Mouse (Mus musculus) yolk sac, embryonic 10.5 days (tissue): ENCODE measurements around the gene Atg3.
A peak's percentile ranks its signal among the peaks of the same experiment; 100 is the strongest.

Source experiments
- DNase-seq: peaks from one replicate; pipeline ENCODE4 v3.0.0-alpha.2; 2017; ENCODE audit warnings: low spot score

The Atg3 gene

DNA sequence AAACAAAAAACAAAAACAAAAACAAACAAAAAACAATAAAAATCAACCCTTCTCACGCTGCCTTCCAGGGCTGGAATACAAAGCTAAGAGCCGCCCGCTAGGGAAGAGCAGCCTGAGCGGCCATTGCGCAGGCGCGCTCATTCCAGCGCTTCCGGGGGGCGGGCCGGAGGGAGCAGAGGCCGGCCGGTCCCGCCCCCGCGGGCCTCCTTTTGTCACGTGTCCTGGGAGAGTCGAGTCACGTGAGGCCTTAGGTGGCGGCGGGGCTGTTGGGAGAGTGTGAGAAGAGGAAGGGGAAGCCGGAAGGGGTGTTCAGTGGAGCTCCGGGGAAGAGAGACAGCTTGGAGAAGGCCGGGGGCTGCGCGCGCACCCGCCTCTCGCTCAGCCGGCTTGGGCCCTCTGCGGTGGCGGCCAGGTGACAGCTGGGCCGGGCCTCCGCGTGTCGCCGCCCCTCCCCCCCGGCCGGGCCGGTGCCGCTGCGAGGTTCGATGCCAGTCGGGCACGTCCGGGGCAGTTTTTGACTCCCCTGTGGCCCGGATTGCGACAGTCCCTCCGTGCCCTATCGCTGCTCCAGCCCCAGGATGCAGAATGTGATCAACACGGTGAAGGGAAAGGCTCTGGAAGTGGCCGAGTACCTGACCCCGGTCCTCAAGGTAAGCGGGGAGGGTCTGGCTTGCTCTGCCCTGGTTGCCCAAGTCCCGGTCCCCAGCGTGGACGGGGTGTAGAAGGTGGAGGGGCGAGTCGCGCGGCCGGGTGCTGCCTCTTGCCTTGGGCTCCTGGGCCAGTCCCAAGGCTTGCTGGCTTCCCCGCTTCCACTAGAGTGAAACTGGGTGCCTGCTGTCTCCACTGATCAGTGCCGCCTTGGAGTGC, at the start of gene Atg3, which contains the start of gene Slc35a5:
Atg3 (plus strand) TSS at position 264 of the 867 bp plus-strand sequence.
Slc35a5 (minus strand) TSS at position 185 of the 867 bp plus-strand sequence.
- DNase-seq = peak; percentile 98

DNA sequence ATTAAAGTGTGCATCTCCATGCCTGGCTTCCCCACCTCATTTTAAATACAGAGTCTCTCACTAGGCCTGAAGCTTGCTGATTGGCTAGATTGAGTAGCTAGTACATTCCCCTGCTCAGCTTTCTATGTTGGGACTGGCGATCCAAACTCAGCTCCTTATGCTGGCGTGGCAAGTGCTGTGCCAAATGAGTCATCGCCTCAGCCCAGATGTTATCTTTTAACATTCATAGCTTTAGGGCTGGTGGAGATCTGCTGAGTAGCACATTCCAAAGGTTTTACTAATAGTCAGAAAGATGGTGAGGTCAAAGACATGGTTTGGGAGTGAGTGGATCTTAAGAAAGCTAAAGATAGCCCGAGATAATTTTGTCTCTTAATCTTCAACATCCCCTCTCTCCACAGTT, 48.1 kb upstream of the Atg3 start:
- DNase-seq = peak; percentile 69

DNA sequence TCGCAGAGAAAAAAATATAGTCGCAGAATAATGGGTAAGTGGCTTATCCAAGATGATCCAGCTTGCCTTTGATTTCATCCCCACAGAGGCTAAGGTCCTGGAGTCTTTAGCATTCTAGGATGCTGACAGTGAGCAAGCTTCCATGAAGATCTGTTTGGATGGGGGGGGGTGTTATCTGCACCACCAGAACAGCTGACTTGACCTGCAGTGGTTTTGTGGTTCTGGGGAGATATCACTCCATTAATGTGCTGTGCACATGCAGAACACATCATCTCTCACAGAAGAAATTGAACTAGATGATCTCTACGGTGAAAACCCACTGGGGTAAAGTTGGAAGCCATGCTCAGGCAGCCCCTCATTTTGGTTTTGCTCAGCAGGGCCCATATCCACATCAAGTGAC, 41.4 kb upstream of the Atg3 start:
- no peak for DNase-seq

GRCm38 (mm10) chr16:45118760-45119159, 39.8 kb upstream of the Atg3 start:
- no peak for DNase-seq

DNA sequence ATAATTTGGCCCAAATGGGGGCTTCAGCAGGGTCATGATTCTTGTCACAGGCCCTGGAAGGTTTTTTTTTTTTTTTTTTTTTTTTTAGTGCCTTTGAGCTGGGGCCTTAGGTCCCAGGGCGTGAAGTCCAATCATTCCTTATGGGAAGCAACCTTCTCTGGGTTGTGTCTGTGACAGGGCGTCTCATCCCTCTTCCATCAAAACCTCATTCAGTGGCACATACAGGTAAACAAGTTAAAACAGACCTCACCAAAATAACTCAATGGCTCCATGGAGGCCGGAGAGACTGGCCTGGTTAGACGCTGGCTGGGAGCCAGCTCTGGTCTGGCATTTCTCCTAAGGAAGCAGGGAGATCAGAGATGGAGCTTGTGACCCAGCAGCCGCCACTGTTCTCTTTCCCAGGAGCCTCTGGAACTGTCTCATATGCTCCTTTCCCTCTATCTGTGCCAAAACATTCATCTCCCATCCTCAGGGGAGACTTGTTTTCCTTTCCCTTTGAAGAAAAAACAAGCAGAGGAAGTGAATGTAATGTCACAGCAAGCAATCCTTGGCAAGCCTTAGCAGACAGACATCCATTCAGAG, 37.6 kb upstream of the Atg3 start:
- no peak for DNase-seq

DNA sequence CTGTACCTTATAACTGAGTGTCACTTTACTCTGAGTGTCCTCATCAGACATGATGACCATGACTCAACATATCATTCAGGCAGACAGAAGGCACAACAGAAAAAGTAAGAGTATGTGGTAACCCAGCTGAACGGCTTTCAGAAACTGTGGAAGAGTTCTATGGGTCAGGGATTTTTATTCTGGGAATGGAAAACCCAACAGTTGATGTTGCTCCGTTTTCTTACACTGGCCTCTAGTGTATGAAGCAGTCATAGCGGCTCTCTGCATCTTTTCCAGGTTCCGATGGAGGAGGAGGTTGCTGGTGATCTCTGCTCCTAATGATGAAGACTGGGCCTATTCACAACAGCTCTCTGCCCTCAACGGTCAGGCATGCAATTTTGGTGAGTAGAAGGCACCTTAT, 36.0 kb upstream of the Atg3 start:
- no peak for DNase-seq

DNA sequence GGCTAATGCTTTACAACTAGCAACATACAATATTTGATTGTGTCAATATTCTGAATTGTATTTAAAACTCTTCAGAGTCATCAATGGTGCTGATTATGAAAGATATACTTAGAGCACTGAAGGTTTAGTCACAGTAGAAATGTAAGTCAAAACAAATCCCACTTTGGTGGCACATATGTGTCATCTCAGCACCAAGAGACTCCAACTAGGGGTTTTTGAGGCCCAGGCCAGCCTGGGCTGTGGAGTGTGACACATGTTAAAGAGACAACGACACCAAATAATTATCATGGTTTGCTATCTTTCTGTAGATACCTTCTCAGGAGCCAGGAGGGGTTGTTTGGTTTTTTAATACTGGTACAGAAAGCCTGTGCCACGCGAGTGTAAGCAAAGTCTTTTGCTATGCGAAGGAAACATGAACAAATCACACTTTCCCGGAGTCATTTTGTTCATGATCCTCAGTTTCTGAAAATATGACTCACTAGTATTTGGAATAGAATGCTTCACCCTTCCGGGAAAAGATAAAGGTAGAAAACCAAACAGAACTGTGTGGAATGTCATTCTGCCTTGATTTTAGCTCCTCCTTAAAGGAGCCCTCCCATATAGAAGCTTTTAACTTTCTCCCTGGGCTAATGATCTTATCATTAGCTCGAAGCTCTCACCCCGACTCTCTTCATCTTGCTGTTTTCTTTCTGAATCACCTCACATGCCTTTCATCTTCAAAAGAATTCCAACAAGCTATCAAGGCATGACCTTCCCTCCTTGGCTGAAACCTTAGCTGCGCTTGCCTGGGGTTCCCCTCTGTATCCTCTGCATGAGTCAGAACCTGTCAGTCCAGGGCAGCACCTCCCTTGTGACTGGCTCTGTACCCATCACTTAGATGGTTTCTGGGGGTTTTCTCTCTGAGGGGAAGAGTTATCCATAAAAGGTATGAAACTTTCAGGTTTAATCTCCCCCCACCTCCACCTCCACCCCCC, 34.1 kb upstream of the Atg3 start:
- no peak for DNase-seq

DNA sequence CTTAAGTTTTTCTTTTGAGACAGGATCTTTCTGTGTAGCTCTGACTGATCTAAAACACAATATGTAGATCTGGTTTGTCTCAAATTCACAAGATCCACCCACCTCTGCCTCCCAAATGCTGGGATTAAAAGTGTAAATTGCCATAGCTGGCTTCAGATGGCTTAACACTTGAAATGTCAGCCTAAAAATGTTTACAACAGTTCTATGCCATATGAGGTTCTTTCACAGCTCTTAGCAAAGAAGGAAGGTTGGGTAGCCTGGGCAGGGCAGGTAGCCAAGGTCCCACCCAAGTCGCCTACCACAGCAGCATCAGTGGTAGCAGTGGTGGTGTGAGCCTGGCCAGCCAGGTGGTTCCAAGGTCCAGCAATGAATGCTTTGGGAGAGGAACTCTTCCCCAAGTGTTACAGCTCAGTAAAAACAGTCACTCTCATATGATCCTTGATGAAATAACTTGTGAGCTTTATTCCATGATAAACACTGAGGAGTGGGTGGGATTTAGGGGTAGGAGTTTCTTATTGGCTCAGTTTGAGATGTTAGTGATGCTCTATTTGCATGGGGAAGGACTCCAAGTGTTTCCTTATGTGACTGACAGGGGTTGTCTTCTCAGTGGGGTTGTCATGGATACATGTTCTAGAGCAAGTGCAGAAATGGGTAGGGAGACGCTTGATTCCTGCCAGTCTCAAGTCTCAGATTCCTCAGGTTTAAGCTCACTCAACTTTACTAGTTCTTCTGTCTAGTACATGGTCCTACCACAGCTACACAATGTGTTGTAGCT, 30.5 kb upstream of the Atg3 start:
- DNase-seq = no peak

DNA sequence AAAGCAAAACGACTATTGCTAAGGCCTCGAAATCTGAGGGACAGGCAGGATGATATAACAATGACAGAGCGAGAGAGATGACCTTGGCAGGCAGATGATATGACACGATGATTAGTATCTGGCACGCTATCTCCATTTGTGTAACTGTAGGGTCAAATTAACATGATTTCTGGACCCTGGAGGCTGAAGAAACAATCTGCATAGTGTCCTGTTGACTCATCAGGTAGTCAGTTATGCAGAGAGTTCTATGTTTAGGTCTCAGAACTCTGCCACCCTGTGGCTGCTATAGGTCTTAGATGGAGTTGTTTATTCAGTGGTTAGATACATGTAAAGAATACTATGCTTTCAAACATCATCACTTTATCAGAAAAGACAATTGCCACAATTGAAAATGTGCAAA, 16.9 kb upstream of the Atg3 start:
- no peak for DNase-seq

- DNase-seq = no peak
These were observed 16.0 kb upstream of the Atg3 start for GRCm38 (mm10) chr16:45142565-45142964.

- DNase-seq = no peak
These were observed 13.5 kb upstream of the Atg3 start for GRCm38 (mm10) chr16:45145119-45145518.

- no peak for DNase-seq
These were observed 10.0 kb upstream of the Atg3 start for GRCm38 (mm10) chr16:45148488-45149082.

DNA sequence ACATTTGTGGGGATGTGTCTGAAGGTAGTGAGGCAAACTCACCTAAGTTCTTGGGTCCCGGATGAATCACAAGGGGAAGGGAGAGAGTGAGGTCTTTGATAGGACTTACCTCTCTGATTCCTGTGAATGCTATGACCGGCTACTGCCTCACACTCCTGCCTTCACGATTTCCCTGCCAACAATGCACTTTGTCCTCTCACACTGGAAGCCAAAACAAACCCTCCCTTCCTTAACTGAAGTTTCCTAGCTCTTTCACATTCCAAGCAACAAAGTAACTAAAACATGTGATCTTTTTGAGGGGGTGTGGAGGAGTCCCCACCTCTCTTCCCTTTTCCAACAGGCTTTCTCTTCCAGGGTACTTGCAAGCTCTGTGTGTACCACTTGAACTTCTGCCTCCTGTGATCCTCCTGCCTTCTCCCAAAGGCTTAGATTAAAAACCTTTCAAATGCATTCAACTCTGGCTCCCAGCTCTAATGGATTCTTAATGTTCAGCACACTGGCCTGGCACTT, 3.8 kb upstream of the Atg3 start:
- peak; percentile 18 for DNase-seq

DNA sequence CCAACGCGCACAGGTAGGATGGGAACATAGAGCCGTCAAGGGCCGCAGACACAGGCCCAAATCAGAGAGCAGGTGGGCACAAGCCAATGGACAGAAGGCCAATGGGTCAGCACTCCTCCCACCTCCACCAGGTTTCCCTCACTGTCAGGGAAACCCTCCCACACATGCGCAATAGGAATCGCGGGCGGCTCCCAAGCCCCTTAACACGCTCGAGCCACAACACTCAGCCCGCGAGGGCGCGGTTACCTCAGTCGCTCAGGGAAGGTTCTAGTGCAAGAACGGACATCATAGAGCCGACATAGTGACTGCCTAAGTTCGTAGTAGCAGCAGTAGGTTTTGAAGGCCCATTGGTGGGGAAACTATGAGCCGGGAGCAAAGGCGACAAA, 456 bp upstream of the Atg3 start:
- DNase-seq = peak; percentile 85

GRCm38 (mm10) chr16:45159389-45159716, 768 bp downstream of the Atg3 start:
- DNase-seq = no peak

- no peak for DNase-seq
These were observed 20.0 kb downstream of the Atg3 start for GRCm38 (mm10) chr16:45178552-45178951.

DNA sequence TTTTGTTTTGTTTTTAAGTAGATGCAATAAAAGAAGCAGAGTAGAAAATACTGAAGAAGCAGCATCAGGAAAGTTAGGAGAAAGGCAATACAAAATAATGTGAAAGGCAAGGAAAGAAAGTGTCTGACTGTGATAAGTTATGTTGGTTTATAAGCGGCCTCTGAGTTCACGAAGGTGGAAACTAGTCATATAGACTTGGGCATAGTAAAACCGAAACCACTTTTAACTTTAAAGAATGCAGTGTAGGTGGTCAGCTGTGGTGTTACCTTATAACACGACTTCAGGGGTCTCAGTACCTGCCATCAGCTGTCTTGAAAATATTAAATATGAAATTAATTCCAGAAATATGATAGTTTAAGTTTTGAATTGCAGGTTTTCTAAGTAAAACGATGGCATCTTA, 23.2 kb downstream of the Atg3 start:
- DNase-seq = no peak

DNA sequence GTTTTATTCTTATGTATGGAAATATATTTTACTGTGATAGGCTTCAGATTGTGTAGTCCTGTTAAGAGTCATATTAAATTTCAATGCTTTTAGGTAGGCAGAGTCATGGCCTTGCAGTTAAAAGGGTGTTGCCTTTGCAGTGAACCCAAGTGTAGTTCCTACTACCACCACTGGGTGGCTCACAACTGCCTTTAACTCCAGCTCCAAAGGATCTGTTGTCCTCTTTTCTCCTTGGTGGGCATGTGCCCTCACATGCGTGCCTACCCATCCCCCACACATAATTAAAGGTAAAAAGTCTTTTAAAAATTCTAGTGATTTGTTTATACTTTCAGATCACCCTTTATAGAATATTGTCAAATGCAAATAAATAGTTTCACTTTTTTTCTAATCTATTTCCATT, 34.0 kb downstream of the Atg3 start:
- DNase-seq = peak; percentile 30

DNA sequence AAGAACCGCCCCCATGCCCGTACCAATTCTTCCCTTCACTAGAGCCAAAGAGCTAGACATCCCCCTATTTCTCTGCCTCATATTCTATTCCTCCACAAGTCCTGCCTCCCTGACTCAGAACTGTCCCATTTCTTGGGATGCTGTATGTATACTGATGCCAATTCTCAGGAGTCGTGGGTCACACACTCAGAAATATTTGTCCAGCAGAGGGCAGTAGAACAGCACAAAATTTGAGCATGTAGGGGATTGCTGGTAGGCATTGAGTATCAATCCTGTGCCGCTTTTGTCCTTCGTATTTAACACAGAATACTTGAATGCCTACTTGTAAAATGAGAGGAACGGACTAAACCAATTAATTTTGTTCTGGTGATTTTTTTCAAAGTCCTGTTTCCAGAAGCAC, 38.2 kb downstream of the Atg3 start:
- peak; percentile 31 for DNase-seq

GRCm38 (mm10) chr16:45201395-45201794, 42.8 kb downstream of the Atg3 start:
- DNase-seq = no peak

DNA sequence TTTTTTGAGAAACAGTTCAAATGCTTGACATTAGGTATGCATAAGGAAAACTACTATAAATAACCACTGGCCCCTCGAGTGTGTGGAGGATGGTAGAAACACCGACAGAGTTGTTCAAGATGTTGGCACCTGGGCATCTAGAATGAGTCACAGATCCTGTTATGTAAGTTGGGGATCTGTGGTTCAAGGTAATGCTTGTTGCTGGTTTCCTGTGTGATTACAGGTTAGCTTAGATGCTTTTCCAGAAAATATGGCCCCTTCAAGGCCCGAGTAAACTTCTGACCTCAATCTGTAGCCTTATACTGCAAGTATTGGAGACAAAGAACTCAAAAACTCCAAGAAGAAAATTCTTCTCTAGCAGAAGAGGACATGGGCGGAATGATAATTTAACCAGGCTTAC, 45.9 kb downstream of the Atg3 start:
- DNase-seq = no peak
